Mouse (Mus musculus): ENCODE measurements around the gene Uba52.

DNA sequence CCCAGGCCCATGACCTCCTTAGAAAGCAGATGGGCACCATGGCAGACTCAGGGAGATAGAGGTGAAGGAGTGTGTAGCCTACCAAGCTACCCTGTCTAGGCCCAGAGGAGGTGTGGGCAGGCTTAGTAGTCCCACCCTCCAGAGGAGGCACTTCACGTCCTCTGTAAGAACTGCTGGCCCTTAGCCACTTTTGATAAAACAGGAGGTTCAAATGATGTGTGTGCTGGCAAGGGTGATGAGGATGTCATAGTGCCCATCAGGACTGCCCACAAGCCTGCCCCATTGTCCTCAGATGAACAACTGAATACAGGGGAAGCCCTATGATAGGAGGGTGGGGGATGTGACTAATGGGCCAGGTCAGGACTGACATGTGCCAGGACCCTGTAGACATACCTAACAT is 42.2 kb upstream of the Uba52 start:
- TF ChIP-seq CTCF (IDR thresholded peaks at IDR 0.05; ENCODE audit: low read depth, low read length) (no peak), POLR2A (IDR thresholded peaks at IDR 0.05; ENCODE audit: extremely low read depth, insufficient read depth, low read length) (no peak)

All from liver, adult 2 months (tissue).